Mouse (Mus musculus): ENCODE measurements around the gene Tef.

Tef gene

DNA sequence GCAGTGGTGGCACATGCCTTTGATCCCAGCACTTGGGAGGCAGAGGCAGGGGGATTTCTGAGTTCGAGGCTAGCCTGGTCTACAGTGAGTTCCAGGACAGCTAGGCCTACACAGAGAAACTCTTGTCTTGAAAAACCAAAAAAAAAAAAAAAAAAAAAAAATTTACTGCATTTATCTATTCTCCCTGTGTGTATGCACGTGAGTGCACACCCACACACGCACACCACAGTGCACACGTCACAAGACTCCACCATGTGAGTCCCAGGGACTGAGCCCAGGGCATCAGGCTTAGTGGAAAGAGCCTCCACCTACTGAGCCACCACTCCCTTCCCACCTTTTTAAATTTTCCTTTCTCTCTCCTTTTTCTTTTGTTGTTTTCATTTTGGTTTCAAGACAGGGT, 28.3 kb downstream of the Tef start:
- DNase-seq, result peak; percentile 24

- peak; percentile 93 for DNase-seq
Observed at GRCm38 (mm10) chr15:81831136-81831825, 29.1 kb downstream of the Tef start.

DNA sequence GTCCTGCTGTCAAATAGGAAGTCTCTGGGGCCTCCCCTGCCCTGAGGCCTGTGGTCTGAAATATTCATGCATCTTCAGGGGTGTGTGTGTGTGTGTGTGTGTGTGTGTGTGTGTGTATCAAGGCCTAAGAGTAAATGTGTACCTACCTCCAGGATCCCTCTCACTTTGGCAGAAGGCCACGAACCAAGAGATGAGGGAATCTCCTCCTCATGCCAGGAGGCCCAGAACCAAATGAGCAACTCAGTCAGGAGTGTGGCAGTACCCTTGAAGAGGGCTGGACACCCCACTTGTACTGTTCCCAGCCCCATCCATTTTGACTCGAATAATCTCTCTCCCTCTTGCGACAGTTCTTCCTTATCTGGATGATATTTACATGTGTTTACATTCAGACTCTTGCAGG, 30.0 kb downstream of the Tef start:
- peak; percentile 65 for DNase-seq

- peak; percentile 24 for DNase-seq
Observed at GRCm38 (mm10) chr15:81833481-81833880, 31.3 kb downstream of the Tef start.

DNA sequence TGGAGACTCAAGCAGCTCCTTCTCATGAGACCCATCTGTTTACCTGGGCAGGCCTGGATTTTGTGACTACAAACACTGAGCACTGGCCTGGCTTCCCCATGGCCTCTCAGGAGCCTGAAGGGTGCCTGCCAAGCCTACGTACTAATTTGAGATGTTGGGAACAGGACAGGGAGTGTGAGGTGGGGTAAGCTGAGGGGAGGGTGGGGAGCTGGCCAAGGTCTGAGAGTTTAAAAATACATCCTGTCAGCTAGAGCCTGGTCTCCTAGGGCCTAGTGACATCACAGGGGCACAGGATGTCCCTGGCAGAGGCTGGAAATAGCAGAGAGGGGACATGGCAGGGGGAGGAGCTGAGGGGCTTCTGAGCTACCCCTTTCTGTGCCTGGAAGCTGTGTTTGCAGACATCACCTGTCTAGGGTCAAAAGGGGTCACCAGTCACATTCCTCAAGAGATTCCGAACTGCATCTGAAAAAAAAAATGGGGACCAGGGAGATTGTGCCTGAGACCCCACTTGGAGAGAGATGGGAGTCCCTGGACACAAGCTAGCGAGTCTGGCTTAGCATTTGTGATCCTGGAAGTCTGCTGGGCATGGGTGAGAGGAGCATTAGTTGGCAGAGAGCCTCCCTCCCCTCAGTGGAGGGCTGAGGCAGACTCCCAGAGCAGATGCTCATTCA, 32.1 kb downstream of the Tef start:
- DNase-seq, result peak; percentile 70

DNA sequence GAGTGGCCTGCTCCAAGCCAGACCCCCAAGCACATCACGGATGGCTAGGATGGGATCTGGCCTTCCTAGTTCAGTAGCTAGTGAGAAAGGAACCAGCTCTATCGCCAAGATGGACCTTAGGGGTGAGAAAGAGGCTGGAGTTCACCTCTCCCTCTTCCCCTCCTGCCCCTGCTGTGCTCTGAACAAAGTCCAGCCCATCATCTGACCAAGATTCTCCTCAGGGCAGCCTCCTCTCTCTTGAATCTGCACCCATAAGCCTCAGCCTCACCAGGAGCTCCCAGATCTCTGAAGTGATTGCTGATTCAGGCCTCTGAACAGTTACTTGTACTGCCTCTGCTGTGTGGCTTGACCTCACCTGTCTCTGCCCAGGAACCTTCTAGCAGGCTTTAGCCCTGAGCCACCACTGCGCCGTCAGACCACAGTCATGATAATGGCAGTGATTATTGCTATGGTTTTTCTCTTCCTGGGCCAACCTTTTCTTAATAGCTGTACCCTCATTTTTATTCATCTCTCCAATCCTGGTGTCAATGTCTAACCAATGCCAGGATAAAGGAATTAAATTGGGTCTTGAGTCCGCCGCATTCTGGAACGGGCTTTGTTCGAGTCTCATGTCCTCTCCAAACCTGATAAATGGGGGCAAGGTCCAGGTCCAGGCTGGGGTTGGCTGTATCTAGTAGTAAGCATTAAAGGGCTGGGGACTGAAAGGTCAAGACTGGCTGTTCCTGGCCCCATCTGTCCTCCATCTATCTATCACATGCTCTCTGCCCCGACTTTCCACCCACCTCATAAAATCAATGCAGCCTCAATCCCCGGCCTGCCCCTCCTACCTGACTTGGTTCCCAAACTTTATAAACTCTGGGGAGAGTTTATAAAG, 33.0 kb downstream of the Tef start:
- peak; percentile 55 for DNase-seq

DNA sequence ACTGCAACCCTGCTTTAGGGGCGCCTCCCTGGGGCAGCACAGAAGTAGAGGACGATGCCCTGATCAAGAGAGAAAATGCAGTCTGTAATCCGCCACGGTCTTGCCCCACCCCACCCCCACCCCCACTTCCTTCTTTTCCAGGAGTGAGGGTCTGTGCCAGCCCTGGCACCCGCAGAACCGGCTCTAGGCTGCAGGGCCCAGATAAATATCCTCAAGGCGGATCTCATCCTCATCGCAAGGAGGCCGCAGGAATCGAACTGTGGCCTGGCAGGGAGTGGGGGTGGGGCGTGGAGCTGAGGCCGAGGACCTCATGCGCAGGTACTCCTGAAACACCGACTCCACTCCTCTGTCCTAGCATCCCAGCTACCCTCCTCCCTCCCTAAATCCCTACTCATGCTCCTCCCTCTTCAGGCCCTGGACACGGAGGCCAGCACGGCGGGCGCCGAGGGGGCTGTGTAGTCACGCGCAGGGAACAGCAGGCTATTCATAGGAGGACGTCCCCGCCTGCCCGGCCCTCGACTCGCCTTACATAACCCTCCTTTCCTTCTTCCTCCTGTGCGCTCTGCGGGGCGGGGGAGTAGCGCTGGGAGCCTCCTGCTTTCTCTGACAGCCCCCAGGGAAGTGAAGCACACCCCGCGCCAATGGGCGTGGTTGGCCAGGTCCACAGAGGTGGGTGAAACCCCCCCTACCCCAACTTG, 34.1 kb downstream of the Tef start:
- DNase-seq, result peak; percentile 96

- DNase-seq, result peak; percentile 70
Observed at GRCm38 (mm10) chr15:81836966-81837920, 35.0 kb downstream of the Tef start.

- peak; percentile 69 for DNase-seq
Observed at GRCm38 (mm10) chr15:81838554-81839235, 36.5 kb downstream of the Tef start.

DNA sequence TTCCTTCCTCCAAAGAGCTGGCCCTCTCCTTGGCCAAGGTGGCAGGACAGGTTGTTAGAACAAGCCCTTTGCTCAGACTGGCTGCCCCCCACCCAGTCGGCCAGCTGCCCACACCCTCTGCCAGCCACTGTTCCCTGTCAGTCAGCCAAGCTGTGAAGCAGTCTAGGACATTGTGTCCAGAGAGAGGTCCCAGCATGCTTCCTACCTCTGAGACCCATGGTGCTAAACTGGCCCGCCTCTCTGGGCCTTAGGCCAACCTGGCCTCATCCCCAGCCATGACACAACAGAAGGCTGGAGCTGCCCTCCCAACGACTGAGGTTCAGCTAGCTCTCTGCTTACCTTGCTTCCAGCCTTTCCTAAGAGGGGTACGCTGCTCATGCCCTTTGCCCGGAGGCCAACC, 37.4 kb downstream of the Tef start:
- peak; percentile 99 for DNase-seq

DNA sequence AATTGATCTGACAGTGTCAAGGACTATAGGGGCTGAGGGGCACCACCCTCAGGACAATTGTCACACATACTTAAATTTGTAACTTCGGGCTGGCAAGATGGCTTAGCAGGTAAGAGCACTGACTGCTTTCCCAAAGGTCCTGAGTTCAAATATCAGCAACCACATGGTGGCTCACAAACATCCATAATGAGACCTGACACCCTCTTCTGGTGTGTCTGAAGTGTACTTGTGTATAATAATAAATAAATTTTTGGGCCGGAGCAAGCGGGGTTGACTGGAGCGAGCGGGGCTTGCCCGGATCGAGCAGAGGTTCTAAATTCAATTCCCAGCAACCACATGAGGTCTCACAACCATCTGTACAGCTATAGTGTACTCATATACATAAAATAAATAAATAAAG, 38.1 kb downstream of the Tef start:
- DNase-seq, result peak; percentile 62

DNA sequence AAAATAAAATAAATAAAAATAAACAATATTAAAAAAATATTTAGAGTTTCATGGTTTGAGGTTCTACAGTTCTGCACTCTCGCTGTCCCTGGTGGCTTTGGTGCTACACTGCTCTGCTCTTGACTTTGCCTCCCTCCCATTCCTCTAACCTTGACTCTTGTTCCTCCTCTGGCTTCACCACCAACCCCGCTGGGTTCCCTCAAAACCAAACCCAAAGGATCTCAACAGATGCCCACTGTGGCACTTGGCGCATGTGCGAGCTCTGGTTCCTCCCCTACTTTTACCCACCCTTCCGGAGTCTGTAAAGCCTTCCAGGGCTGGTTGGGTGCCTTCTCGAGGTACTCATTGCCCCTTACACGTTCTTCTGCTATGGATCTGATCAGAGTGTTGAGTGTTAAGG, 40.1 kb downstream of the Tef start:
- no peak for DNase-seq

- DNase-seq, result no peak
Observed at GRCm38 (mm10) chr15:81845033-81845625, 42.9 kb downstream of the Tef start.

DNA sequence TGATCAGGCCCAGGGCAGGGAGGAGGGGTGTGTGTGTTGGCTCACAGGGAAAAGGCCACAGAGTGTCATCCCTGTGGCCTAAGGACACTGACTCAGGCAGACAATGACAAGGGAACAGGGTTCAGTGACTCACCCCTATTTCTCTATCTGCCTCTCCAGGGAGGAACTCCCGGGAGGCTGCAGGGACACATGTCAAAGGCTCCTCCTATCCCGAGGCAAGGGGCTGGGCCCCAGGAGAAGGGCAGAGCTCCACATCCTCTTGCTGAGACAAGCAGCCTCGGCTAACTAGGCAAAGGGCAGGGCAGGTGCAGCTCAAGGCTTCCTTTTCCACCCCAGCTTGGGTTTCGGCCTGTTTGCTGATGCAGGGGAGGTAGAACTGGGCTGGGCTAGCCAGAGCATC, 43.5 kb downstream of the Tef start:
- DNase-seq, result peak; percentile 50

DNA sequence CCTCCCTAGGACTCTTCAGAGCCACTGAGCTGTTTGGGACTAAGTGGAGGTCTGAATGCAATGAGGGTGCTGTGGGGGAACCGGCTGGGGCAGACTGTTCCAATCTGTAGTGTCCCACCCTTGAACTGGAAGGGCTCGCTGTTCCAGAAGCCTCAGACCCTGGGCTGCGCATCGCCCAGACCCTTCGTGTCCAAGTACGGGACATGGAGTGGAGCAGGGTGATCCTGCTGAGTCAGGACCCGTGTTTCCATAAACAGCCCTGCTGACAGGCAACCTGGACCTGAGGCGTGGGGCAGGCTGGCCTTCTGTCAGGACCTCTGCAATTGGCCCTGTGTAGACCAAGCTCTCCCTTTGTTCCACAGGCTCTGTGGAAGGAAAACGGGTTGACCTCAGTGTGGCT, 44.5 kb downstream of the Tef start:
- peak; percentile 50 for DNase-seq

- no peak for DNase-seq
Observed at GRCm38 (mm10) chr15:81847161-81847560, 44.9 kb downstream of the Tef start.

GRCm38 (mm10) chr15:81847861-81848260, 45.6 kb downstream of the Tef start:
- peak; percentile 51 for DNase-seq

DNA sequence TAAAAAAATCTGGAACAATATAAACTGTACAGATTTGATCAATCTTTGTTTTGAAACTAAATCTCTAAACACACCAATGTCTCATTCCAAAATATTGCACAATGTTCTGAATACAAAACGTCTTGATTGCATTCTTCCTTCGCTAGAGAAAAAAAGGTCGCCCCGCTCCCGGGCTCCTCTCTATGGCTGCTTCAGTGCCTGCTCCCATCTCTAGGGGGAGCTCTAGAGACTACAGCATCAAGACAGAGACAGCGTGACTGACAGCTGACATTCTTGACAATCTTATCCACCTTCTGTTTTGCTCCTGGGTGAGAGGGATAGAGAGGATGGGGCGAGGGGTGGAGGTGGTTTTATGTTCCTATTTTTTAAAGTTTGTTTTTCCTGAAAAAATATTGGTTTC, 46.1 kb downstream of the Tef start:
- DNase-seq, result peak; percentile 63

DNA sequence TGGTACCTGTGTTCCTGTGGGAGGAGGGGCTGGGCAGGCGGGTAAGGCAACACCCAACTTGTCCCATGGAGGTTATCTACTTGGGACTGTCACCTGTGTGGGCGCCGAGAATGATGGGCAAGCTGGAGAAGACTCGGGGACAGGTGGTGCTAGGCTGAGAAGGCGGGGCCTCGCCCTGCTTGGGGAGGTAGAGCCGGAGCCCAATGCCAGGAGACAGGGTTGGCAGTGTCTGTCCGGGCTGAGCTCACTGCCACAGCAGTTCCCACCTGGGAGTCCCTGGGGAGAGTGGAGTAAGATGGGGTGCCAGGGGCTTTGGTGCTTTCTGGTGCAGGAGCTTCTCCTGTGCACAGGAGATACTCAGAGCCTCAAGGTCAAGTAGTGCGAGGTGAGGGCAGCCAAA, 46.9 kb downstream of the Tef start:
- peak; percentile 87 for DNase-seq

DNA sequence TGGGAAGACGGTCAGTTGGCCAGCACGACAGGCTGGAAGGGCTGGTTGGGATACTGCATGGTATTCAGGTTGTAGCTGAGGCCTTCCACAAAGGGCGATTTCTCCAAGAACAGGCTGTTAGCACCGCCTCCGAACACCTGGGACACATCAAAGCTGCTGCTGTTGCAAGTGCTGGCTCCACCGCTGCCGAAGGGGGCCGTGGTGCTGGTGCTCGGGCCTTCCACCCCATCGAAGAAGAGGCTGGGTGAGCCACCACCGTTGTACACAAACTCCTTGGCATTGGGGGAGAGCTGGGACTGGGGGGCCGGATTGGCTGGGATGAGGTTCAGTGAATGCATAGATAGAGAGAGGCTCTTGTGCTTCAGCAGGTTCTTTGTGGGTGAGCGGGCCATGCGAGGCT, 48.5 kb downstream of the Tef start:
- peak; percentile 45 for DNase-seq

GRCm38 (mm10) chr15:81851375-81851774, 49.2 kb downstream of the Tef start:
- DNase-seq, result peak; percentile 53
